Mouse (Mus musculus) small intestine, adult 2 months (tissue): ENCODE measurements around the gene Alox12.

Source experiments
- CTCF ChIP-seq: fragments of 200-500 bp; IDR thresholded peaks from 2 replicates; pipeline ENCODE4 v1.5.1; 2012; ENCODE audit warnings: low read depth, mild to moderate bottlenecking, control low read depth, inconsistent platforms, low read length, moderate library complexity, mixed read lengths; ENCODE audit not compliant: insufficient replicate concordance, insufficient read length; ENCODE audit errors: extremely low read depth
- POLR2A ChIP-seq: fragments of 200-500 bp; IDR thresholded peaks from 2 replicates; pipeline ENCODE4 v1.6.1; 2012; ENCODE audit warnings: low read depth, mild to moderate bottlenecking, control low read depth, inconsistent platforms, low read length, moderate library complexity

GRCm38 (mm10) chr11:70283666-70284065 is 28.5 kb upstream of the Alox12 start:
- no peak for TF ChIP-seq POLR2A
- no peak for TF ChIP-seq CTCF
